Mouse (Mus musculus) gastrocnemius, adult 18-20 months (tissue): Measurements from ENCODE around the gene Tacr1. TPM values are rescaled to one million over a fixed set of nuclear protein-coding genes. Genes with fewer than 3 reads are reported as not detected.

Experiments used
- DNase-seq: peaks from one replicate; pipeline ENCODE4 v3.0.0; 2021; ENCODE audit warnings: low spot score
- total RNA-seq, 2 experiments: library from RNA; stranded (reverse); gene quantifications; 2 replicates each; pipeline ENCODE4 v1.2.3; 2021

Tacr1 gene
- total RNA-seq, 2 experiments from 2014 or later: not detected

DNA sequence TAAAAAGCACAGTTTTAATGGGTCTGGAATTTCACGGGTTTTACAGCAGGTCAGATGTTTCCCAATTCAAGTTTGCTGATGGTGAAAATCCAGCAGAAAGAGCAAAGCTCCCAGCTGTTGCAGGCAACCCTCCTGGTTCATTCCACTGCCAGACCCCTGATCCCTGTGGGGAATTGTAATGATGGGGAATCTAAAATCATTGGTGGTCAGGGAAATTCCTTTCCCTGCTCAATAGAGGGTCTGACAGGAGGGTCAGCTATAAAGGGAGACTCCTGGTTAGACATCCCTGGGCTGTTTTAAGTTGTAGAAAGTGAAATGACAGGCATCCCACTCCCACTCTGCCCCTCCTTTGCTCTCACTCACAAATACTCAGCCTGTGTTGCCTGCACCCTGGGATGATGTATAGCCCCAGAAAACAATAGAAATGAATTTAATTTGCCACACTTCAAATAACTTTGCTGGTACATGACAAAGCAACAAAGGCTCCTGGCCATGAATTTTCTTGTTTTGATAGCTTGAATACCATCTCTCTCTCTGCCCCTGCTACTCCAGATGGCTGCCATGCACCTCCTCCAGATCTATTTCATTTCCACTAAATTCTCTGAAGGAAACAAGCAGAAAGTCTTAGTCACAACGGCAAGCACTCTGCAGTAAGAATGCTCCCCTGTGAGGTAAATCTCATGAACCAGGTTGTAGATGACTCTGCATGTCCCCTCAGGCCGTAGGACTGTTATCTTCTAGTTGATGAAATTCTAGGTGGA lies 123.2 kb downstream of the Tacr1 start:
- DNase-seq: no peak

DNA sequence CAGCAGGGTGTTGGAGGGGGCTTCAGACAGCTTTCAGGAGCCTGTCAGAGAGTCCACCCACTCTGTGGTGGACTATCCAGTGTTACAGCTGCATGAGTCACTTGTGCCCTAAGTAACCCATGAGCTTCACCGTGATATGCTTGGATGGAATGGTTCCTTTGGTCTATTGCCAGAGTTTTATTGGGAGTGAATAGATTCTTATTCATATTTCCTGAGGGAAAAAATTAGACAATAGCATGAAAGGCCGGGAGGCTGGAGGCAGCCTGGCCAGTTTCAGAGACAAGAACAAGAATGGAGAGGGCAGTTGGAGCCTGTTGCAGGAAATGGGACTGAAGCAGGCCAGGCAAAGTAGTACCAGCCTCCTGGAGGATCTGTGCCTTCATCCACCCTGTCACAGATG lies 126.5 kb downstream of the Tacr1 start:
- DNase-seq: no peak

DNA sequence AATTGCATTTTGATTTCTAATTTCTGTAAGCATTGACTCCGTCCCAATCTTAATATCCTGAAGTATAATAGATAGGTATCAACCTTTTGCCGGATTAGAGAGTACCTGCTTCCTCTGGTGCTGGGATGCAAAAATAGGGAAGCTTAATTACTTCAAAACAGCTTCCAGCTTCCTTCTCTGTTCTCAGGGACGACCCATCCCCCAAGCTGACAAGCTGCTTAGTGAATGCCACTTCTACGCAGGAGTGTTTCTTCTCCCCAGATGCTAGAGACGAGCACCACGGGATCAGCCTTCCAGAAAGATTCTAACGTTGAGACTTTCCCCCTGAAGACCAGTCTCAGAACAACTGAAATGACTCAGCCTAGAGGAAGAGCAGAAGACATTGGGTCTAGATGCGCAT lies 134.5 kb downstream of the Tacr1 start:
- no peak for DNase-seq

DNA sequence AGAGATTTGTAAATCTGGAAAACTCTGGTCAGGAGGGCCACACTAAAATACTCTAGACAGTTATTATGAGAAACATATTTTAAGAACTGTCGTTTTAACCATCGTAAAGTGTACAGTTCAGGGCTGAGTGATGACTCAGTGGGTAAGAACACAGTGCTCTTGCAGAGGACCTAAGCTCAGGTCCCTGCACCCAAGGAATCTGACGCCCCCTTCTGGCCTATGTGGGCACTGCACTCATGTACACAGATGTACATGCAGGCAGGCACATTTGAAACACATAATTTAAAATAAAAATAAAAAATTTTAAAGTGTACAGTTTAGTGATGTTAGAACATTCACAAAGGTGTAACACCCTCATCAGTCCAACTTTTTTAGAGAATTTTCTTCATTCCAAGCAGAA lies 147.1 kb downstream of the Tacr1 start:
- no peak for DNase-seq

DNA sequence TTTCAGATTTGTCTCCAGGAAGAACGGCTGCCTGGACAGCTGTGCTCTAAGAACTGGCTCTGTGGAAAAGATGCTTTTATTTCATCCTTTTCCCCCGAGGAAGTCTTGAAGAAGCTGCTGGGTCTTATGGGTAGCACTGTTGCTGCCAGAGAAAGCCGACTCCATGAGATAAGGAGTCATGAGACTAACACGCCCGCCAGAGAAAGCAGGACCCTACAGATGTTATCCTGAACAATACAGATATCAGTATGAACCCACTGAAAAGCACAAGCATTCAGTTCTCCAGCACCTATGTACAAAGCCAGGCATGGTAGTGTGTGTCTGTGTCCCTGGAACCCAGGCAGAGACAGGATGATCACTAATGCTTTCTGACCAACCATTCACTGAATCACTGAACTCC lies 173.3 kb downstream of the Tacr1 start:
- DNase-seq: no peak

DNA sequence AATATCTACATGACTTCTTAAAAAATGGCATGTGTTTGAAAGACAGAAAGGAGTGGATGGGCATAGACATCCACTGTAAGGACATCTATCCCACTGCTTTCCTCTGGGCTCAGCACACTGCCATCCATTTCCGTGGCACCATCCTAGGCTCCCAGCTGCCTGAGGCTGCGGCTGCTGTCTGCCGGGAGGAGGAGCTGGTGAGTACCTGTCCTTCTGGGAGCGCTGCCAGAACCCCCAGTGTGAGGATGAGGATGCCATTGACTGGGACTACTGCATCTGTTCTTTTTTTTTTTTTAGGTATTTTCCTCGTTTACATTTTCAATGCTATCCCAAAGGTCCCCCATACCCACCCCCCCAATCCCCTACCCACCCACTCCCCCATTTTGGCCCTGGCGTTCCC lies 183.3 kb downstream of the Tacr1 start:
- no peak for DNase-seq

DNA sequence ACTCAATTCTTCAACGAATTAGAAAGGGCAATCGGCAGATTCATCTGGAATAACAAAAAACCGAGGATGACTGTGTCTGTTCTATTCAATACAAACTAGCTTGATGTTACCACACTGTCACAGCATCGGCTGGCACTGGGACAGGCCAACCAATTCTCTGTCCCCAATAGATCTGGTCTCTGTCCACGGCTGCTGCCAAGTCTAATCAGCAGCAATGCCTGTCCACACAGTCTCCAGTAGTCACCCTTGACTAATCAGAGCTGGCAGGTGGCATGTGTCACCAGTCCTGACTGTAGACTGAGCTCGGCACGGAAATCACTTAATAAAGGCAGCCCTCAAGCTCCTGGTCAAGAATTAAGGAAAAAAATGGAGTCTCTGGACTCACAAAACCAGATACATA lies 187.3 kb downstream of the Tacr1 start:
- DNase-seq: no peak

DNA sequence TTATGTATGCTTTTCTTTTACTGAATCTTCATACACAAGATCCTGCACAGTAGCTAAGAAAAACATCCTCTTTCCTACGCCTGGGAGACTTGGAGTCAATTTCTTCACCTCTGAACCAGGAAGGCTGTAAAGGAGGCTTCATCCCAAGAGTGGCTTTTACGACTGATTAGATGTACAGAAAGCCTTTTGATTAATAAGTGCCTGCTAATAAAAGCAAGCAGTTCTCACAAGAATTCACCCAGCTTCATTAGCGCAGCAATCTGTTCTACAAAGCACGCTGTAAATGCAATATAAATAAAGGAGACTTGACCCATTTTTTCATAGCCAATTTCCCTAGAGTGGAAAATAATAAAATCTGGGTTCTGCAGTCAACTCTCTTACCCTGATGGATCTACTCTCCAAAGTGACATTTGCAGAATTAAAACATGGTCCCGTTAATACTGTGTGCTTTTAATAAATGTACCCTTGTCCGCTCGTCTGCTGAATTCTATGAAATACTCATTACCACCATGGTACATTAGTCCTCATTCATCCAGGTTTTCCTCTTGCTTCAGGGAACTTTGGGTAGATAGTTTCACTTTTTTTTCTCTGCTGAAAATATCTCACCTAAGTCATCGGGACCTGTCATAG lies 193.4 kb downstream of the Tacr1 start:
- no peak for DNase-seq

DNA sequence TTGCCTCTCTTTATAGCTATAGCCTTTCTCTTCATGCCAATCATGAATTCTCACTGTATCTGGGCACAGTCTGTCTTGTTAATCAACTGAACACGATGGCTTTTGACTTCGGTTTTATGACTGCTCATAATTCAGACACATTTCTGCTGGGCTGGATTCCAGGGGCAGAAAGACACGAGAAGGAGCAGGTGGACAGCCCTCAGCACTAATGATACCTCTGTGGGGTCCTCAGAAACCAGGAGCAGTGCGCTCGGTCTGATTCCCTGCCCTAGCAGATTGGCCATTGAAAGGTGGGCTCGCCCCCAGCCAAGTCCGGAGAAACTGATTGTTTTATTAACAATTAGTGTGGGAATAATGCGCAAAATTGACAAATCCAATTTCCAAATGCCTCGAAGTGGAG lies 201.1 kb downstream of the Tacr1 start:
- no peak for DNase-seq

DNA sequence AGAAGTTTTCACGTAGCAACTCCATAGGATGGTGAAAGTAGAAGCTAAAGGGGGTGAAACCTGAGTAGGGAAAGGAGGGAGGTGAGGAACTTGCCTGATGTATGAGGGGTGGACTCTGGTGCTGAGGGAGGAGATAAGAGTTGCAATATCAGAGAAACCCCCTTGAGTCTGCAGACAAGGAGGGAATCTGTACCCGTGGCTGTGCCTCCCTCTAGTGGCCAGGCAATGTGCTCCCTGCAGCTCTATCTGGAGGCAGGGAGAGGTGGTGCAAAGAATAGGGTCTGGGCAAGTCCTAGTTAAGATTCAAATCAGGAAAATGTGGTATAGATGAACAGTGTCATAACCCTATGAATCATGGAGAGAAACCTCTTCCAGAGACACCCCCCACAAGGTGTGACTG lies 201.5 kb downstream of the Tacr1 start:
- no peak for DNase-seq

DNA sequence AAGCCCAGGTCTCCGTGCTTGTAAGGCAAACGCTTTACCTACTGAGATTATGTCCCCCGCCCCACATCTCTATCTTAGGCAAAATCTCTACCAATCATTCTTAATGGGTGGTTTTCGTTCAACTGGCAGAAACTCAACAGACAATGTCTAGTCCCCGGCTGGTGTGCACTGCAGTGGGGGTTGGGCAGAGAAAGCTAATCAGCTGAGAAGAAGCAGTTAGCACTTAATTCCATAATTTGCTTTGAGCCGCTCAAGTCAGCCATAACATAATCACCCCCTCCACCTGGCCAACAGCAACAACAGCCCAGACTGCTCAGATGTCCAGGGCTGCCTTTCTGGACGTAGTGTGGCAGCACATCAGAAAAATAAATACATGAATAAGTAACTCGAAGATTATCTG lies 202.7 kb downstream of the Tacr1 start:
- DNase-seq: no peak

DNA sequence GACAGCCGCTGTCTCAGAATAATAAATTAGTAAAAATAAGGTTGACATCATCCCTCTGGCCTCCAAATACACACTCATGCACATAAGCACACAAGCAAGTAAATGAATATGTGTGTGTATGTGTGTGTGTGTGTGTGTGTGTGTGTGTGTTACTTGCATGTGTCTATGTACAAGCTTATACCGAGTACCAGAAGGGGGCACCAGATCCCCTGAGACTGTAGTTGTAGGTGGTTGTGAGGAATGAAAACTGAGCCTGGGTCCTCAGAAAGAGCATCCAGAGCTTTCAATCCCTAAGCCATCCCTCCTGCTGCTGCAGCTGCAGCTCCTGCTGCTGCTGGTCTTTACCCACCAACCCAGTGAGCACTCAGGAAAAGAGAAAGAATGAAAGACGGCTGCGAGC lies 206.6 kb downstream of the Tacr1 start:
- no peak for DNase-seq

DNA sequence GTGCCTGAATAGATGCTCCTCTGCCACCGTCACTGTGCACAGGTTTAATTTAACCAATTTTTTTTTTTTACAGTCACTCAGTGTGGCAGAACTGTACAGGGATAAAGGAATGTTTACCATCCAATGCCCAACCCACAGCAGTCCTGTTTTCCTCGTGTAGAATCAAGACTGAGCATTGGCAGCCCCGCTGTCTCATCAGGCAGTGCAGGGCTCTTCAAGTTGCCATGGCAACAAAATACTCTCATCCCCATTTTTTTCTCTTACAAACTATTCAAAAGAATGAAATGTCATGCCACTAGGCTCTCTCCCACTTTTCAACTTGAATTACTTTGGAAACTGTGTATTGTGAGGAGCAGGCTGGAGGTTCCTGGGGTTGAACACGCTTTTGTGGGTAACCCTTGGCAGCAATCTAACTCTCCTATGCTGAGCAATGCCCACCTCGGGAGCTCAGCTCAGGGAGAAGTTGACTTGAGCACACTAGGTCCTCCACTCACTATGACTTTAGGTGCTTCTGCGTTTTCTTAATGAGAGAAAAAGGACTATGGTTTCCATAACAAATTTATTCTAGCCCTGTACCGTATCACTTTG lies 207.3 kb downstream of the Tacr1 start:
- no peak for DNase-seq
